Mouse (Mus musculus) midbrain, embryonic 11.5 days (tissue): ENCODE measurements at regions not wholly inside any gene's neighbourhood (a gene's known extent, or its start where the extent isn't known, plus 50 kb on each side); places are given as distances from the start of the nearest gene placed in this dataset.

Experiments used
- ATAC-seq: fragments of 200-750 bp; cut with Nextera tagmentation; 2 replicates; pipeline ENCODE4 v1.8.0; 2017; ENCODE audit warnings: moderate TSS enrichment, moderate library complexity; ENCODE audit not compliant: low FRiP score
- DNase-seq: peaks from one replicate; pipeline ENCODE4 v3.0.0; 2015; ENCODE audit warnings: low spot score; ENCODE audit errors: missing footprints
- H3K27ac ChIP-seq: fragments of 300-500 bp; sonication (generic); 2 replicates; pipeline ENCODE4 v1.5.1; 2014; ENCODE audit warnings: low read depth, low read length
- H3K27me3 ChIP-seq: fragments of 300-500 bp; sonication (generic); 2 replicates; pipeline ENCODE4 v1.6.1; 2014; ENCODE audit warnings: mild to moderate bottlenecking, low read length, moderate library complexity, mixed read lengths; ENCODE audit not compliant: control insufficient read depth, insufficient read depth
- H3K36me3 ChIP-seq: fragments of 300-500 bp; sonication (generic); 2 replicates; pipeline ENCODE4 v1.6.1; 2014; ENCODE audit warnings: mild to moderate bottlenecking, low read length, moderate library complexity, mixed read lengths; ENCODE audit not compliant: control insufficient read depth, insufficient read depth
- H3K4me1 ChIP-seq: fragments of 300-500 bp; sonication (generic); 2 replicates; pipeline ENCODE4 v1.6.1; 2014; ENCODE audit warnings: low read length; ENCODE audit not compliant: control insufficient read depth, insufficient read depth
- H3K4me2 ChIP-seq: fragments of 300-500 bp; sonication (generic); 2 replicates; pipeline ENCODE4 v1.6.1; 2014; ENCODE audit warnings: mild to moderate bottlenecking, moderate library complexity
- H3K4me3 ChIP-seq: fragments of 300-500 bp; sonication (generic); 2 replicates; pipeline ENCODE4 v1.5.1; 2014; ENCODE audit warnings: low read depth, low read length
- H3K9ac ChIP-seq: fragments of 300-500 bp; sonication (generic); 2 replicates; pipeline ENCODE4 v1.6.1; 2014; ENCODE audit warnings: low read length
- H3K9me3 ChIP-seq: fragments of 300-500 bp; sonication (generic); 2 replicates; pipeline ENCODE4 v1.6.1; 2016; ENCODE audit warnings: low read length; ENCODE audit not compliant: control insufficient read depth
- WGBS: fragments of 180-500 bp; shearing (Covaris S2); extraction: QIAGEN DNeasy Blood & Tissue Kit; methylation state at CpG from one replicate; pipeline ENCODE4 v1.1.7; 2014; 5-methylcytosine and 5-hydroxymethylcytosine counted together

GRCm38 (mm10) chr9:46600803-46601202 lies 281.0 kb upstream of the 4931429L15Rik start:
- ATAC-seq (no peak), DNase-seq (no peak)
- 91% methylated on average over 9 of the region's 9 CpGs for WGBS
- no peak overlapping the region for H3K9ac ChIP-seq
- no peak overlapping the region for H3K4me3 ChIP-seq
- no peaks in the 10 kb centered on the region for H3K36me3 ChIP-seq
- H3K27ac ChIP-seq: no peak overlapping the region
- H3K27me3 ChIP-seq: no peaks in the 10 kb centered on the region
- no peaks in the 10 kb centered on the region for H3K9me3 ChIP-seq
- no peak overlapping the region for H3K4me2 ChIP-seq
- no peaks in the 10 kb centered on the region; the same call in 1 of the 2 replicates for H3K4me1 ChIP-seq

DNA sequence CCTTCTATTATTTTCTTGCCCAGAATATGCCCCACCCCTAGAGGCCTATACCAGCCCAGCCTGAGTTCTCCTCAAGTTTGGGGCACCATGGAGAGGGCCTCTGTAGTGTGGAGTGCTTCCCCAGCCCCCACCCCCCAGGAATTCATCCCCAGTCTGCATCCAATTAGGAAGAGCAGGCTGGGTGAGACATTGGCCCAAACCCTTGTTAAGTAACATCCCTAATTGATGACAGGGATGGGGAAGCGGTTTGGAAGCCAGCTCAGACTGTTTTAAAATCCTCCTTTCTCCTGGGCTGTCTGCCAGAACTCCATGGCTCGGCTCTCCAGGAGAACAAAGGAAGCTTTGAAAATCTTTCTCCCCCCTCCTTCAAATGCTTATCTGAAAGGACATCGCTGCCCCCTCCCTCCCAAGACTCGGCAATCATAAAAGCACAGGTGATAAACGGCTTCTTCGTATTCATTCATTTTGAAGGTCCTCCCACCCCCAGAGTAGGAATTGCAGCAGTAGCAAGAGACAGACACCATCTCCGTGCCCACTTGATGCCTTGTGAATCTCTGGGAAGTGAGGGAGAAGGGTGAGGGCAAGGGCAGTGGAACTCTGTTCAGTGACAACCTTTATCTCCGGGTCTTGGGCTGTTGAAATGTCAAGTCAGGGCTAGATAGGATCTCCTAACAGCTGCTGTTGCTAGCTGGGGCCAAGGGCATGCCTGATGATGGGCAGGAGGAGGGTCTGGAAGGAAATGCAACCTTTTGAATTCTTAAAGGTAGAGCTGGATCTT lies 280.3 kb upstream of the 4931429L15Rik start:
- ATAC-seq (no peak), DNase-seq (no peak)
- 53% methylated on average over 8 of the region's 8 CpGs for WGBS
- Histone ChIP-seq H3K9ac (no peak overlapping the region), H3K4me3 (no peak overlapping the region), H3K4me2 (no peak overlapping the region), H3K36me3 (no peaks in the 10 kb centered on the region), H3K27ac (no peak overlapping the region), H3K27me3 (no peaks in the 10 kb centered on the region), H3K4me1 (no peaks in the 10 kb centered on the region; the same call in 1 of the 2 replicates), H3K9me3 (no peaks in the 10 kb centered on the region)

- ATAC-seq (no peak), DNase-seq (no peak)
- no peak overlapping the region for H3K4me2 ChIP-seq
- no peaks in the 10 kb centered on the region for H3K9me3 ChIP-seq
- 93% methylated on average over 6 of the region's 6 CpGs for WGBS
- no peak overlapping the region for H3K27ac ChIP-seq
- H3K4me3 ChIP-seq: no peak overlapping the region
- H3K36me3 ChIP-seq: no peaks in the 10 kb centered on the region
- no peaks in the 10 kb centered on the region; the same call in 1 of the 2 replicates for H3K4me1 ChIP-seq
- H3K9ac ChIP-seq: no peak overlapping the region
- no peaks in the 10 kb centered on the region for H3K27me3 ChIP-seq
Measured at GRCm38 (mm10) chr9:46598518-46598917, 278.7 kb upstream of the 4931429L15Rik start.

DNA sequence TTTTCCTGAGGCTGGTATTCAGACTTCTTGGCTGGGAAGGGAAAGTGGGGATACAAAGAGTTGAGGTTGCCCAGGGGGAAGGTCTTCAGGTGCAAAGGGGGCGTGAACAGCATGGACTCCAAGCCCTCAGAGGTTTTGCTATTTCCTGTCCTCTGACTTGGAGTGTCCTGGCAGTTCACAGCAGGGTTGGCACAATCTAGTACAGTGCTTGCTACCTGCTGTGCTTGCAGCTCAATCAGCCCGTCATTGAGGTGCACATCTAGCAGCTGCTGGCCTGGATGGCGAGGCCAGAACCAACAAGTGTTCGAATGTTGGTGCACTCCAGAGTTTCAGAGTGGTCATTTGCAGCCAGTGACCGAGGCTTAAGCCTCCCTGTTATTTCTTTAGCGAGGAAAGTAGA lies 273.7 kb upstream of the 4931429L15Rik start:
- H3K4me2 ChIP-seq: no peak overlapping the region
- H3K27me3 ChIP-seq: no peaks in the 10 kb centered on the region
- H3K9me3 ChIP-seq: no peaks in the 10 kb centered on the region
- ATAC-seq: no peak
- no peak overlapping the region for H3K27ac ChIP-seq
- no peaks in the 10 kb centered on the region for H3K36me3 ChIP-seq
- H3K4me1 ChIP-seq: no peaks in the 10 kb centered on the region
- no peak for DNase-seq
- WGBS: 84% methylated on average over 6 of the region's 6 CpGs
- no peak overlapping the region for H3K9ac ChIP-seq
- no peak overlapping the region for H3K4me3 ChIP-seq

- Histone ChIP-seq H3K4me1 (no peaks in the 10 kb centered on the region), H3K27ac (no peak overlapping the region), H3K9ac (no peak overlapping the region), H3K36me3 (no peaks in the 10 kb centered on the region), H3K27me3 (no peaks in the 10 kb centered on the region), H3K4me3 (no peak overlapping the region), H3K4me2 (no peak overlapping the region), H3K9me3 (no peaks in the 10 kb centered on the region)
- ATAC-seq (no peak), DNase-seq (no peak)
- 86% methylated on average over 7 of the region's 7 CpGs for WGBS
Measured at GRCm38 (mm10) chr9:46592908-46593307, 273.1 kb upstream of the 4931429L15Rik start.

DNA sequence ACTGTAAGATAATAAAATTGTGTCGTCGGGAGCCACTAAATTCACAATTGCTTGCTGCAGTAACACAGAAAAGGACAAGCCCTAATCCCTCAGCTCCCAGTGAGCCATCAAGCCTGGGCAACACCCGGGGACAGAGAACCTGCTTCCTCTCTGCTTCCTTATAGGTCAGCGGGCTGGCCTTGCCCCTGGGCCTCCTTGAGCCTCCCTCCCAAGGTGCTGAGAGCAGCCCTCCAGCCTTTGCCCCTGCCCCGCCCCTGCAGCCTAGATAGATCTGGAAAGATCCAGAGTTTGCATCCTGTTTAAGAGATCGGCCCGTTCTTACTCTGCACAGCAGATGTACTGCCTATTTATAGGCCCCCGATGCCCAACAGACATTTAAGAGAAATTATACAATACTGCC lies 267.0 kb upstream of the 4931429L15Rik start:
- ATAC-seq: no peak

GRCm38 (mm10) chr9:46581844-46582243 lies 262.1 kb upstream of the 4931429L15Rik start:
- H3K4me1 ChIP-seq: peaks cover 7% of the 10 kb centered on the region; the same call in 1 of the 2 replicates
- no peaks in the 10 kb centered on the region for H3K36me3 ChIP-seq
- no peak overlapping the region for H3K4me3 ChIP-seq
- 6% methylated on average over 4 of the region's 4 CpGs for WGBS
- no peak overlapping the region for H3K4me2 ChIP-seq
- no peaks in the 10 kb centered on the region for H3K27me3 ChIP-seq
- peaks cover 8% of the 10 kb centered on the region for H3K9me3 ChIP-seq
- H3K9ac ChIP-seq: no peak overlapping the region
- H3K27ac ChIP-seq: no peak overlapping the region
- ATAC-seq: no peak
- no peak for DNase-seq

More for the DNA sequence above, 267.0 kb upstream of the 4931429L15Rik start:
- no peaks in the 10 kb centered on the region for H3K36me3 ChIP-seq
- WGBS: 77% methylated on average over 8 of the region's 8 CpGs
- H3K4me1 ChIP-seq: peaks cover 6% of the 10 kb centered on the region; the same call in 1 of the 2 replicates
- no peaks in the 10 kb centered on the region for H3K9me3 ChIP-seq
- no peak for DNase-seq
- H3K27ac ChIP-seq: no peak overlapping the region
- H3K4me2 ChIP-seq: no peak overlapping the region
- H3K4me3 ChIP-seq: no peak overlapping the region
- no peak overlapping the region for H3K9ac ChIP-seq
- no peaks in the 10 kb centered on the region for H3K27me3 ChIP-seq

DNA sequence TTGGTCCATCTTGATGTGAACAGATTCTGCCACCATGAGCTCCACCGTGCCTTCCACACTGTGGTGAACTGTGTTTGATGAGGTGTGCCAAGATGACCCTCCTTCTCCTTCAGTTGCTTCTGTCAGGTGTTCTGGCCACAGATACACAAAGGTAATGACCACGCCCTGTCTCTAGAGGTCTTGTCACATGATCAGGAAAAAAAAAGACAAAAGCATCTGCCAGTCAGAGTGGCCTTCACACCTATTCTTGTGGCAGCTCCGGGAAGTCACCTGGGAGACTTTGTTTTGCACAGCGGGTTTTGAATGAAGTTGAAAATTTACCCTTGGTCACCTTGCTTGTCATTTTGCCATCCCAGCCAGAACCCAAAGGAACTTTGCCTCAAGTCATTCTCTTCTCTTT lies 242.5 kb upstream of the 4931429L15Rik start:
- DNase-seq (no peak), ATAC-seq (no peak)
- no peak overlapping the region for H3K9ac ChIP-seq
- H3K4me1 ChIP-seq: no peaks in the 10 kb centered on the region
- H3K9me3 ChIP-seq: no peaks in the 10 kb centered on the region
- WGBS: 95% methylated on average over 4 of the region's 4 CpGs
- H3K4me2 ChIP-seq: no peak overlapping the region
- no peak overlapping the region for H3K27ac ChIP-seq
- H3K36me3 ChIP-seq: no peaks in the 10 kb centered on the region
- no peak overlapping the region for H3K4me3 ChIP-seq
- H3K27me3 ChIP-seq: 0 out of 2 replicates have a peak, but pooled peaks cover 5% of the 10 kb centered on the region

GRCm38 (mm10) chr9:46558481-46558880 lies 238.7 kb upstream of the 4931429L15Rik start:
- 84% methylated on average over 5 of the region's 5 CpGs for WGBS

More at GRCm38 (mm10) chr9:46558481-46558880, 238.7 kb upstream of the 4931429L15Rik start:
- H3K4me3 ChIP-seq: no peak overlapping the region
- ATAC-seq (no peak), DNase-seq (no peak)
- peaks cover 7% of the 10 kb centered on the region for H3K9me3 ChIP-seq
- peaks cover 12% of the 10 kb centered on the region for H3K4me1 ChIP-seq
- H3K4me2 ChIP-seq: no peak overlapping the region
- no peak overlapping the region for H3K27ac ChIP-seq
- peaks cover 19% of the 10 kb centered on the region for H3K27me3 ChIP-seq
- H3K36me3 ChIP-seq: no peaks in the 10 kb centered on the region
- H3K9ac ChIP-seq: no peak overlapping the region
